Mouse (Mus musculus): ENCODE measurements around the gene Psors1c2.

Psors1c2 gene

GRCm38 (mm10) chr17:35516652-35517500, 16.1 kb upstream of the Psors1c2 start, which contains the start of the genes Tcf19 and Cchcr1:
Gene Tcf19 (minus strand): TSS chr17:35516824.
Gene Cchcr1 (plus strand): TSS chr17:35517100.
- peak; percentile 99 for DNase-seq (ENCODE audit: inconsistent ontology term)

GRCm38 (mm10) chr17:35517526-35517925, 15.5 kb upstream of the Psors1c2 start:
- DNase-seq (ENCODE audit: inconsistent ontology term), result peak; percentile 33

DNA sequence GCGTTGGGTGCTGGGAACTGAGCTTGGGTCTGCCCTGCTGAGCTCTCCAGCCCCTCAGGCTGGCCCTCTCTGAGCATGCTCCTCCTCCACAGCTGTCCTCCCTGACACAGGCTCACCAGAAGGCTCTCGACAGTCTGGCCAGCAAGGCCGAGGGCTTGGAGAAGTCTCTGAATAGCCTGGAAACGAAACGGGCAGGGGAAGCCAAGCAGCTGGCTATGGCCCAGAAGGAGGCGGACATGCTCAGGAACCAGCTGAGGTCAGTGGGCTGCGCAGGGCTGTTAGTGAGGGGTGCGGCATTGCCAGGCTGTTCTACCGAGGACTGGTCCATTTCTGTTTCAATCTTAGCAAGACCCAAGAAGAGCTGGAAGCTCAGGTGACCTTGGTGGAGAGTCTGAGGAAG, 8.6 kb upstream of the Psors1c2 start:
- DNase-seq (ENCODE audit: inconsistent ontology term), result no peak

DNA sequence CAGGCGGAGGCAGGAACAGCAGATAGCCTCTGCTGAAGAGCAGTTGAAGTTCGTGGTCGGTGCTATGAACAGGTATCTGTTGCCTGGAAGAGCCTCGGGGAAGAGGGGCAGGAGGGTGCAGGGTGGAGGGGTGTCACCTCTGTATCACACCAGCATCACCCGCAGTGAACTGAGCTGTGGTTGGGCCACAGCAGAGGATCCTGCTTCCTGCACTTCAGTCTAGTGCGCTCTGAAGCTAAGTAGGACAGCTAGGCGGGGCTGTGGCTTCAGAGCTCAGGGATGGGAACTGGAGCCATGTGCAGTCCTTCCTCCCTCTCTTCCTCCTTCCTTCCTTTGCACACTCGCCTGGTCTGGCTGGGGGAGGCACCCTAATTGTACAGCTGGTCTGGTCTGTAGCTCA, 6.4 kb upstream of the Psors1c2 start:
- no peak for DNase-seq (ENCODE audit: inconsistent ontology term)

- no peak for DNase-seq (ENCODE audit: inconsistent ontology term)
Measured at GRCm38 (mm10) chr17:35532360-35532759, 641 bp upstream of the Psors1c2 start.

- no peak for DNase-seq (ENCODE audit: inconsistent ontology term)
Measured at GRCm38 (mm10) chr17:35534343-35534742, 1.3 kb downstream of the Psors1c2 start.

DNA sequence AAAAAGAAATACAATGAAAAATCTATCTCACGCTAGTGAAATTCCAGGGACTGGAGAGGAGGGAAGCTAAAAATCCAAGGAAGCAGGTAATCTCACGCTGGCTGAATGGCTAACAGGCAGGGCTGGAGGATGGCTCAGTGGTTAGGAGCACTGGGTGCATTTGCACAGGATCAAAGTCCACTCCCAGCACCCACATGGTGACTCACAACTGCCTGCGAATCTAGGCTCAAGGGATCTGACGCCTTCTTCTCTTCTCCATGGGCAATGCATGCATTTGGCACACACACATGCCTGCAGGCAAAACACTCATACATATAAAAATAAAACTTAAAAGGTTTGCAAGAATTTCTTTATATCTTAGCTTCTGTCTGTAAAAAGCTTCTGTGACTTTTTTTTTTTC, 4.4 kb downstream of the Psors1c2 start:
- DNase-seq (ENCODE audit: inconsistent ontology term), result no peak

GRCm38 (mm10) chr17:35538476-35538875, 5.5 kb downstream of the Psors1c2 start:
- no peak for DNase-seq (ENCODE audit: inconsistent ontology term)

DNA sequence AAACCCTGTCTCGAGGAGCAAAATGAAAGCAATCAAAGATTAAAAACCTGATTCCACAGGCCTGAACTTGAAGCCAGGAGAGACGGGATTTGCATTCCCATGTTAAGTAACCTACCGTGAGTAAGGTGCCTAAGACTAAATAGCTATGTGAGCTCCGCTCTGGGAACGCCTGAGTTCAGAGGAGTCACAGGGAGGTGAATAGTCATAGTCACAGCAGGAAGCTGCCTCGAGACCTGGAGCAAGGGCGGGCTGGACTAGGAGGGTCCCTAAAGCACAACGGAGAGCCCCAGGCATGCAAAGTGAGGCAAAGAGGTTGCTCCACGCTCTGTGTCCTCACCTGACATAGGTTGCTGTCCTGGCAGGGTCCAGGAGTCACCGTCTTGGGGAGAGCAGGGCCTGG, 6.5 kb downstream of the Psors1c2 start:
- no peak for DNase-seq (ENCODE audit: inconsistent ontology term)

DNA sequence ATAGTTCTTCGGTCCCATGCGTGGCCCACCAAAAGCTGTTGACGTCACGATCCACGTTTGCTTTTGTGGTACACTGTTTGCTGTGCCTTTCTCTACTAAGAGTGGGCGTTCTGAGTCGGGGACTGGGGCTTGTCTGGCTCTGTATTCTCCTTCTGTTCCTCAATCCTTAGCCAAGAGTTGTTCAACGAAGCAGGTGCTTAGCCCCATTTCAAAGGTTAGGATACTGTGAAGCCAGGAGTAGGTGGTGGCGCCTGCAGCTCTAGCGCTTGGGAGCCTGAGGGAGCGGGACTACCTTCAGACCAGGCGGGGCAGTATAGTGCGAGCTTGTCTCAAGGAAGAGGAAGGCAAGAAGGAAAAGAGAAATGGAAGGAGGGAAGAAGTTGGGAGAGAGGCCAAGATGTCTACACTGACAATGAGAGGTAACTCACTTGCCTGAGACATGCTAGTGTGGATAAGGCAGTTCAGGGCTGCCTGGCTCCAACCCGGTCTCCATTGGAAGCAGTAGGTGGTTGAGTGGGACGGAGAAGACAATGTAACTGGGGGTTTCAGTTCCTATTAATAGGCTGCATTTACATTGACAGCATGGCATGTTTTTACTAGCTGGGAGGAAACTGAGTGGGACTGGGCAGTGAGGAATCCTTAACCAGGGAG, 9.9 kb downstream of the Psors1c2 start:
- DNase-seq (ENCODE audit: inconsistent ontology term), result no peak

DNA sequence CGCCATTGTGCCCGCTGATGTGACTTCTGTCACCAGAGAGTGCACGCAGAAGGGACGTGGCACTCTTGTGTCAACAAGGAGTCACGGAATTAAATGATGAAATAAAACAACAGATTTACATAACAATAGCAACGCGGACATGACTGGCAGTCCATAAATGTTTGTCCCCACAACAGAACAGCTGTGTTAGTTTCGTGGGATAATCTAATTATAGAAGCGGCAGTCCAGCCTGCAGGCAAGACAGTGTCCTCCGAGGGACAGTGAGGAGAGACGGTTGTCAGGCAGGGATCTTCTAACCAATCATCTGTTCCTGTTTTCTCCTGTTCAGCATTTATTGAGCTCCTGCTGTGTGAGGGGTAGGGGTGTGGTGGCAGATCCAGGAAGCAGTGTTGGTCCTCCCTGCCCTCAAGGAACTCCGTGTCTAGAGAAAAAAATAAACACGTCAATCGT, 10.4 kb downstream of the Psors1c2 start:
- peak; percentile 24 for DNase-seq (ENCODE audit: inconsistent ontology term)

DNA sequence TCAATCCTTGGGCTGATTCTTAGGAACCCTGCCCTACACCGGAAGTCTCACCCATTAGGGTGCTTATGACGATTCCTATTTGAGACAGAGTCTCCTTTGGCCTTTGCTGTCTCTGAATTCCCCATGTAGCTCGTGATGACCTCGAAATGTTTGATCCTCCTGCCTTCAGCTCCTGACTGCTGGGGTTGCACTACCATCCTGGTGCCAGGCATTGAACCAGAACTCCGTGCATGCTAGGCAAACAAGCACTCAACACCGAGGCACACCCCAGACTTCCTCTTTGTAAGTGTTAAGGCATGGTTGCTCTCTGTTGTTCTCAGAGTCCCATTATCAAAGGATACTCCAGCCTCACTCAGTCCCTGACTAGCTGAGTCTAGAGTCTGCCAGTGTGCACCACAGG, 11.0 kb downstream of the Psors1c2 start:
- DNase-seq (ENCODE audit: inconsistent ontology term), result no peak

DNA sequence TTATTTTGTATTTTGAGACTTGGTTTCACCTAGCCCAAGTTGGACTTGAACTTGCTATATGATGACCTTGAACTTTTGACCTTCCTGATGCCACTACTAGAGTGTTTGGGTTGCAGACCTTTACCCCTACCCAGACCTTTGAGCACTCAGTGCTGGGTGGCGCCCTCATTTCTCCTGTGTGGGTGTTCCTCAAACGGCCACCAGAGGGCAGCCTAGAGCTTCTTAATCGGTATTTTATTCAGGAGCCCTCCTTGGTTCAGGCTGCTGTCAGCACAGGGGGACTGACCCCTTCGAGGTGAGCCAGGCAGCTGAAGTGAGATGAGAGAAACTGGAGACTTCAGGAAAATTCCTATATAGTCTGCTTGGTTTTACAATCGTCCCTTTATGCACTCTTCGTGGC, 11.7 kb downstream of the Psors1c2 start:
- no peak for DNase-seq (ENCODE audit: inconsistent ontology term)

DNA sequence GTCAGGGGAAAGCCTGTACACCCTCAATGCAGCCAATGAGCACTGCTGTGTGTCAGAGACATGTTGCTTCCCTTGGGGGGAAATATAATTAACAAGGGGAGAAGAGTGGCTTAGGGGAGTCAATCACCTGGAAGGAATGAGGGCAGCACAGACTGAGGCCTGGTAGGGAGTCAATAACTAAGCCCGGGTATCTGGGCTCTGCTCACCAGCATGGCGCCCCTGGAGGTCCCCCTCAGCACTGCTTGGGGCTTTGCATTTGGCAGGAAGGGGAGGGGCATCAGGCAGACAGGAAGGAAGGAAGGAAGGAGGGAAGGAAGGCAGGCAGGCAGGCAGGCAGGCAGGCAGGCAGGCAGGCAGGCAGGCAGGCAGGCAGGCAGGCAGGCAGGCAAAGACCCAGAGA, 14.5 kb downstream of the Psors1c2 start:
- DNase-seq (ENCODE audit: inconsistent ontology term), result no peak

GRCm38 (mm10) chr17:35548636-35549035, 15.6 kb downstream of the Psors1c2 start:
- DNase-seq (ENCODE audit: inconsistent ontology term), result no peak

GRCm38 (mm10) chr17:35549437-35550142, 16.6 kb downstream of the Psors1c2 start:
- DNase-seq (ENCODE audit: inconsistent ontology term), result peak; percentile 96

- no peak for DNase-seq (ENCODE audit: inconsistent ontology term)
Measured at GRCm38 (mm10) chr17:35550143-35550494, 17.1 kb downstream of the Psors1c2 start.

DNA sequence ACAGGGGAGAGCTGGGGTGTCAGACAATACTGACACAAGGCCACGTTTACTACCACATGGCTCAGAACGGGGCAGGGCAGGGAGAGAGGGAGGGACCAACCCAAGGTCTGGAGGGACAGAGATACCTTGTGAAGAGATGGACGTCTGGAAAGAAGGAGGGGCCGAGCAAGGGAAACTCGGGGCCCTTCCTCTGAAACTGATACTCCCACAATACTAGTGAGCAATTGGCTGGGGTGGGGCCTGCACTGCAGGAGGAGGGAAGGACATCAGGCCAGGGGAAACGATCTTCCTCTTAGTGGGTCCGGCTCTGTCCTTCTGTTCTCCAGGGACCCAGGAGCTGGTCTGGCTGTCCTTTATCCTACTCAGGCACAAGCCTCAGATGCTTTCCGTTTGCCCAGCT, 17.9 kb downstream of the Psors1c2 start:
- no peak for DNase-seq (ENCODE audit: inconsistent ontology term)

GRCm38 (mm10) chr17:35551881-35552414, 18.9 kb downstream of the Psors1c2 start, which contains the start of gene Cdsn:
Gene Cdsn (plus strand): TSS chr17:35552128.
- peak; percentile 79 for DNase-seq (ENCODE audit: inconsistent ontology term)

- DNase-seq (ENCODE audit: inconsistent ontology term), result no peak
Measured at GRCm38 (mm10) chr17:35554321-35554720, 21.3 kb downstream of the Psors1c2 start.

- no peak for DNase-seq (ENCODE audit: inconsistent ontology term)
Measured at GRCm38 (mm10) chr17:35554761-35555397, 21.9 kb downstream of the Psors1c2 start.
